Mouse (Mus musculus) liver, embryonic 14.5 days (tissue): Measurements from ENCODE around the gene Gart. TPM values are rescaled to one million over a fixed set of nuclear protein-coding genes. Genes with fewer than 3 reads are reported as not detected.

Experiments
- ATAC-seq: fragments of 200-750 bp; cut with Nextera tagmentation; 2 replicates; pipeline ENCODE4 v1.8.0; 2017; ENCODE audit warnings: moderate number of reproducible peaks, mild to moderate bottlenecking, moderate library complexity; ENCODE audit not compliant: insufficient read depth
- DNase-seq, 3 experiments: peaks; one replicate each; pipeline ENCODE4 v3.0.0-alpha.2; 2012 to 2013; ENCODE audit warnings: low read depth in 3 of 3, low spot score in 3 of 3
- H3K27ac ChIP-seq: fragments of 300-500 bp; sonication (generic); 2 replicates; pipeline ENCODE4 v1.5.1; 2014; ENCODE audit warnings: moderate library complexity, mild to moderate bottlenecking, control low read depth, inconsistent platforms
- H3K27me3 ChIP-seq: fragments of 300-500 bp; sonication (generic); 2 replicates; pipeline ENCODE4 v1.6.1; 2014; ENCODE audit warnings: mild to moderate bottlenecking, low read length, moderate library complexity; ENCODE audit not compliant: control insufficient read depth, insufficient read depth
- H3K36me3 ChIP-seq: fragments of 300-500 bp; sonication (generic); replicated peaks from 2 replicates; pipeline ENCODE4 v1.6.1; 2014; ENCODE audit warnings: low read depth; ENCODE audit not compliant: control insufficient read depth, insufficient read depth
- H3K4me1 ChIP-seq, 2 experiments: fragments of 200-500 bp in 1 of 2; fragments of 300-500 bp in 1 of 2; sonication (generic) in 1 of 2; replicated peaks; 2 replicates each; pipeline ENCODE4 v1.6.1; 2012 to 2014; ENCODE audit warnings: antibody characterized with exemption in 1 of 2, inconsistent platforms in 1 of 2, low read length in 1 of 2; ENCODE audit not compliant: control insufficient read depth in 2 of 2, insufficient read depth in 2 of 2
- H3K4me2 ChIP-seq: fragments of 300-500 bp; sonication (generic); 2 replicates; pipeline ENCODE4 v1.6.1; 2014; ENCODE audit warnings: low read depth, mild to moderate bottlenecking, control low read depth, moderate library complexity
- H3K4me3 ChIP-seq, 2 experiments: fragments of 200-500 bp in 1 of 2; fragments of 300-500 bp in 1 of 2; sonication (generic) in 1 of 2; 2 replicates each; pipeline ENCODE4 v1.5.1; 2012 to 2014; ENCODE audit warnings: low read depth in 2 of 2, low read length in 2 of 2, mild to moderate bottlenecking in 2 of 2, control low read depth in 1 of 2, inconsistent platforms in 1 of 2, moderate library complexity in 1 of 2; ENCODE audit not compliant: insufficient read depth in 1 of 2
- H3K9ac ChIP-seq: fragments of 300-500 bp; sonication (generic); replicated peaks from 2 replicates; pipeline ENCODE4 v1.6.1; 2014; ENCODE audit warnings: mild to moderate bottlenecking, control low read depth, moderate library complexity
- H3K9me3 ChIP-seq: fragments of 300-500 bp; sonication (generic); 2 replicates; pipeline ENCODE4 v1.6.1; 2016; ENCODE audit warnings: low read length, mixed read lengths; ENCODE audit not compliant: control insufficient read depth
- CTCF ChIP-seq: IDR thresholded peaks from 2 replicates; pipeline ENCODE4 v1.5.1; 2016; ENCODE audit warnings: antibody characterized with exemption, low read depth, control low read depth
- EP300 ChIP-seq: IDR thresholded peaks from 2 replicates; pipeline ENCODE4 v1.6.1; 2016; ENCODE audit warnings: antibody characterized with exemption, low read depth
- WGBS: fragments of 180-500 bp; shearing (Covaris S2); extraction: QIAGEN DNeasy Blood & Tissue Kit; methylation state at CpG from one replicate; pipeline ENCODE4 v1.1.7; 2014; ENCODE audit not compliant: insufficient replicate concordance; 5-methylcytosine and 5-hydroxymethylcytosine counted together
- polyA plus RNA-seq, 2 experiments: library from polyadenylated mRNA; depleted of rRNA in 1 of 2; stranded (reverse) in 1 of 2; unstranded in 1 of 2; fragments of >200 nt; fragmentation: Nextera tagmentation in 1 of 2; extraction: Ambion mirVana in 1 of 2; gene quantifications; 2 replicates each; pipeline versions ENCODE4 v1.2.1 to v1.2.3; 2012 to 2014

The Gart gene
- polyA plus RNA-seq, 2 experiments, result 42.3 to 61.3 TPM

DNA sequence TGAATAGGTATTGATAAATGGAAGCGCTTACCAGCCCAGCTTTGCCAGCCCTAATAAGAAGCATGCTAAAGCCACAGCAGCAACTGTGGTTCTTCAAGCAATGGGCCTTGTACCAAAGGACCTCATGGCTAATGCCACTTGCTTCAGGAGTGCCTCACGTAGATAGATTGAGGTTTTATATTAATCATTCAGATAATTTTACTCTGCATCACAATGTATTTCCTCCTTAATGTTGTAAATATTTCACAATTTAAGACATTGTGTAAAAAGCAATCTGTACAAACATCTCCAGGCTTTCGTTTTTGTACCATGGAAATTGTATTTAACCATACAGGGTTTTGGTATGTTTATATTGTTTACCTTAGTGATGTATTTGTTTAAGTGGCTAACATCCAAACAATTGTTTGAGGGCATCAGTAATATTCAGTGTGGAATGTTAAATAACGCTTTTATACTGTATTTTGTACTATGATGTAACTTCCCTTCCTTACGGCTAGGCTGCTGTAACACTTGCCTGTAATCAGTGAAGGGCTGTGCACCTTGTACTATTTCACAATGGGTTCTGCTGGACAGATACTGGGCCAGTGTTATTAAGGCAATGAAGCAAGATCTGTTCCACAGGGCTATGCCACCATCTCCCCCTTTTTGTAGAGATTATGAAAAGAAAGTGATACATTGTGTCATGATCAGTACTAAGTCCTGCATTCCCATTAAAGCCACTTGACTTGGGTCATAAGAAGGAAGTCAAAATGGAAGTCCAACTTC is 31.6 kb upstream of the Gart start:
- TF ChIP-seq CTCF (no peak), EP300 (no peak)
- WGBS, result 79% methylated on average over 5 of the region's 5 CpGs
- no peak overlapping the region for H3K4me2 ChIP-seq
- DNase-seq (no peak), ATAC-seq (peak; percentile 64)
- H3K9me3 ChIP-seq, result no peaks in the 10 kb centered on the region
- no peak overlapping the region for H3K9ac ChIP-seq
- no peak overlapping the region for H3K27ac ChIP-seq
- H3K4me1 ChIP-seq, result no peaks in the 10 kb centered on the region
- no peaks in the 10 kb centered on the region for H3K27me3 ChIP-seq
- no peak overlapping the region for H3K4me3 ChIP-seq
- peaks cover 87% of the 10 kb centered on the region for H3K36me3 ChIP-seq

- Histone ChIP-seq H3K9me3 (no peaks in the 10 kb centered on the region), H3K36me3 (peaks cover 88% of the 10 kb centered on the region), H3K27me3 (no peaks in the 10 kb centered on the region), H3K4me2 (no peak overlapping the region), H3K4me3 (no peak overlapping the region), H3K4me1 (no peaks in the 10 kb centered on the region), H3K9ac (no peak overlapping the region), H3K27ac (no peak overlapping the region)
- 86% methylated on average over 4 of the region's 4 CpGs for WGBS
- no peak for DNase-seq
- ATAC-seq, result no peak
- no peak for TF ChIP-seq CTCF
- no peak for TF ChIP-seq EP300
Observed at GRCm38 (mm10) chr16:91674500-91674899, 27.7 kb upstream of the Gart start.

DNA sequence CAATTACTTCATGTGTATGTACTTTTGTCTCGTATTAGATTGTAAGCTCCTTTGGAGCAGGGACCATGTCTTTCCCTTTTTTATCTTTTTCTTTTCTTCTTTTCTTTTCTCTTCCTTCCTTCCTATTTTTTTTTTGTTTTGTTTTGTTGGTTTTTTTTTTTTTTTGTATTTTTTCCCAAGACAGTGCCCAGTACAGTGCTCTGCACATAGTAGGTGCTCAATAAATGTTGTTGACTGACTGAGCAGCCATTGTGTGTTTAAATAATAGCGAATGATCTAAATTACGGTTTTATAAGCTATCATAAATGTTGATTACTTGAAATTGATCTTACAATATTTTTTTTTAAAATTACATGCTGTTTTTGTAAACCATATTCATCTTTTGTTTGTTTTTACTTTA is 17.0 kb upstream of the Gart start:
- H3K27ac ChIP-seq, result no peak overlapping the region
- no peaks in the 10 kb centered on the region for H3K27me3 ChIP-seq
- H3K4me1 ChIP-seq, result no peaks in the 10 kb centered on the region
- no peak overlapping the region for H3K9ac ChIP-seq
- 94% methylated on average over 3 of the region's 3 CpGs for WGBS
- ATAC-seq (no peak), DNase-seq (no peak)
- no peak for TF ChIP-seq CTCF
- TF ChIP-seq EP300, result no peak
- peaks cover 90% of the 10 kb centered on the region for H3K36me3 ChIP-seq
- no peak overlapping the region for H3K4me2 ChIP-seq
- no peak overlapping the region for H3K4me3 ChIP-seq
- no peaks in the 10 kb centered on the region; the same call in 1 of the 2 replicates for H3K9me3 ChIP-seq

DNA sequence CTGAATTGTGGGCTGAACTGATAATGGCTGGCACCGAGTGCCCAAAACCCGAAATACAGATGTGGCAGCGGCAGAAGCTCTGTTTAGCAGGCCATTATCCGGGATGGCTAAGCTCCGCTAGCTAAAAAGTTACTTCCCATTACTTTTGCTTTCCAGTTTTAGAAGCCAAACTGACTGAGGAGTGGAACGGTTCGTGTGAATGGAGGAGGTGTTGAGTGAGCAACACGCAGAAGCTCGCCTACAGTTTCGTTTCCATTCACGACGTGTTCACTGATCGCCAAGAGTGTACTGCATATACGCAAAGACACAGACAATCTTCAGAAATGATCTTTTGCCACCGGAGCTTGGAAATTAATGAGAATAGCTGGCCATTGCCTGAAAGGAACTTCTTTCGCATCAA is 15.6 kb upstream of the Gart start:
- Histone ChIP-seq H3K36me3 (peaks cover 95% of the 10 kb centered on the region), H3K9ac (no peak overlapping the region), H3K27me3 (no peaks in the 10 kb centered on the region), H3K4me1 (no peaks in the 10 kb centered on the region), H3K27ac (no peak overlapping the region), H3K4me3 (no peak overlapping the region), H3K9me3 (no peaks in the 10 kb centered on the region; the same call in 1 of the 2 replicates), H3K4me2 (no peak overlapping the region)
- ATAC-seq (no peak), DNase-seq (no peak)
- 93% methylated on average over 16 of the region's 16 CpGs for WGBS
- TF ChIP-seq CTCF (no peak), EP300 (no peak)

DNA sequence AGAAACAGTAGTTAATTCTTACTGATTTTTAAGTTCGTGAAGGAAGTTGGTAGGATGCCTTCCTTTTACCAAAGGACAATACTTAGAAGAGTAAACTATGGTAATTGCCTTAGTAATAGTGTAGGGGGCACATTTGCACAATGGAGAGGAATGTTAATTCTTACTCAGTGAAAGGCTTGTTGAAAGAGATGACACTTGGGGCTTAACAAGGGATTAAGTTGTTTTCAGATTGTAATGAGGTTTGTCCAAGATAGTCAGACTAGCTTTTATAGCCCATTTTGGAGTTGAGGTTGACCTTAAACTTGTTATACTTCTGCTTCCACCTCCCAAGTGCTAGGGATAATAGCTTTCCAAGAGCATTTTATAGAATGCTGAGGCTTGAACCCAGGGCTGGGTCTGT is 14.6 kb upstream of the Gart start:
- no peak for ATAC-seq
- H3K9me3 ChIP-seq, result no peaks in the 10 kb centered on the region; the same call in 1 of the 2 replicates
- no peak overlapping the region for H3K4me3 ChIP-seq
- H3K4me1 ChIP-seq, result no peaks in the 10 kb centered on the region
- TF ChIP-seq CTCF, result no peak
- no peak for TF ChIP-seq EP300
- 89% methylated on average over 1 of the region's 1 CpGs for WGBS
- H3K27ac ChIP-seq, result no peak overlapping the region
- no peak overlapping the region for H3K9ac ChIP-seq
- no peak for DNase-seq
- no peaks in the 10 kb centered on the region for H3K27me3 ChIP-seq
- H3K4me2 ChIP-seq, result no peak overlapping the region
- H3K36me3 ChIP-seq, result peaks cover 95% of the 10 kb centered on the region
